Mouse (Mus musculus) embryonic facial prominence, embryonic 13.5 days (tissue): ENCODE results near the gene Acoxl. TPM values are rescaled to one million over a fixed set of nuclear protein-coding genes. Genes with fewer than 3 reads are reported as not detected.

Experiments used
- ATAC-seq: fragments of 200-750 bp; cut with Nextera tagmentation; 2 replicates; pipeline ENCODE4 v1.8.0; 2017; ENCODE audit warnings: low read depth; ENCODE audit not compliant: insufficient number of reproducible peaks, insufficient read depth, low FRiP score, low TSS enrichment
- H3K27ac ChIP-seq: fragments of 300-500 bp; sonication (generic); 2 replicates; pipeline ENCODE4 v1.5.1; 2015; ENCODE audit warnings: moderate library complexity, mild to moderate bottlenecking, inconsistent platforms
- H3K27me3 ChIP-seq: fragments of 300-500 bp; sonication (generic); 2 replicates; pipeline ENCODE4 v1.6.1; 2015; ENCODE audit warnings: mild to moderate bottlenecking, inconsistent platforms
- H3K36me3 ChIP-seq: fragments of 300-500 bp; sonication (generic); 2 replicates; pipeline ENCODE4 v1.6.1; 2015; ENCODE audit warnings: mild to moderate bottlenecking, inconsistent platforms
- H3K4me1 ChIP-seq: fragments of 300-500 bp; sonication (generic); 2 replicates; pipeline ENCODE4 v1.6.1; 2015; ENCODE audit warnings: inconsistent platforms
- H3K4me2 ChIP-seq: fragments of 300-500 bp; sonication (generic); 2 replicates; pipeline ENCODE4 v1.6.1; 2015; ENCODE audit warnings: moderate library complexity, mild to moderate bottlenecking, inconsistent platforms
- H3K4me3 ChIP-seq: fragments of 300-500 bp; sonication (generic); 2 replicates; pipeline ENCODE4 v1.5.1; 2015; ENCODE audit warnings: mild to moderate bottlenecking, inconsistent platforms
- H3K9ac ChIP-seq: fragments of 300-500 bp; sonication (generic); 2 replicates; pipeline ENCODE4 v1.6.1; 2015; ENCODE audit warnings: mild to moderate bottlenecking, inconsistent platforms
- H3K9me3 ChIP-seq: fragments of 300-500 bp; sonication (generic); 2 replicates; pipeline ENCODE4 v1.6.1; 2016; ENCODE audit warnings: inconsistent platforms
- WGBS: fragments of 180-500 bp; shearing (Covaris S2); methylation state at CpG from one replicate; pipeline ENCODE4 v1.1.7; 2015; ENCODE audit warnings: mixed read lengths; 5-methylcytosine and 5-hydroxymethylcytosine counted together
- polyA plus RNA-seq: library from polyadenylated mRNA; unstranded; fragments of >200 nt; fragmentation: Nextera tagmentation; extraction: Ambion mirVana; gene quantifications from 2 replicates; pipeline ENCODE4 v1.2.1, GENCODE M21; 2015

Acoxl gene
- polyA plus RNA-seq, 1 experiment from 2014 or later = not detected

GRCm38 (mm10) chr2:128008662-128009423 is 170.2 kb downstream of the Acoxl start:
- no peak for ATAC-seq
- WGBS = 89% methylated on average over 17 of the region's 17 CpGs
- 0 out of 2 replicates have a peak, but pooled peaks cover 1% of the 10 kb centered on the region for H3K4me1 ChIP-seq
- H3K9me3 ChIP-seq = no peaks in the 10 kb centered on the region
- no peaks in the 10 kb centered on the region for H3K27me3 ChIP-seq
- no peak overlapping the region for H3K4me2 ChIP-seq
- H3K9ac ChIP-seq = no peak overlapping the region
- H3K27ac ChIP-seq = no peak overlapping the region
- no peak overlapping the region for H3K4me3 ChIP-seq
- H3K36me3 ChIP-seq = no peaks in the 10 kb centered on the region

GRCm38 (mm10) chr2:128014613-128015012 is 175.9 kb downstream of the Acoxl start:
- no peaks in the 10 kb centered on the region for H3K9me3 ChIP-seq
- 48% methylated on average over 2 of the region's 2 CpGs for WGBS
- no peak overlapping the region for H3K9ac ChIP-seq
- no peaks in the 10 kb centered on the region for H3K27me3 ChIP-seq
- H3K4me3 ChIP-seq = no peak overlapping the region
- H3K4me1 ChIP-seq = no peaks in the 10 kb centered on the region
- no peaks in the 10 kb centered on the region for H3K36me3 ChIP-seq
- H3K27ac ChIP-seq = no peak overlapping the region
- no peak overlapping the region for H3K4me2 ChIP-seq
- ATAC-seq = no peak

DNA sequence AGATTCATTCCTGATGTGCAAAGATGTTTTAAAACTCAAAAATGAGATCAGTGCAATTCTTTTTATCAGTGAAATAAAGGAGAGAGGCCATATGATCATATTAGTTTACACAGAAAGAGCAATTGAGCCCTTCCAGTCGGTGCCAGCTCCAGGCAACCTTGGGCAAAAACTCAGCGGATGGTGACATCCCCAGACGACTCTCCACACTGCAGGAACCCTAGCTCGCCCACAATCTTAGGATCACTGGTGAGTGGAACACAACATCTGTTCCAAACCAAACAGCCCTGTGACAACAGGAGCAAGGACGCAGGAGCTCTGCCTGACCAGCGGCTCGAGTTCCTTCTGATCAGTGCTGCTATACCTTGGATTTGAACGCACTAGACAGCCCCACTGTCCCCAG is 176.9 kb downstream of the Acoxl start:
- no peak overlapping the region for H3K4me3 ChIP-seq
- no peaks in the 10 kb centered on the region for H3K9me3 ChIP-seq
- no peak overlapping the region for H3K4me2 ChIP-seq
- 0 out of 2 replicates have a peak, but pooled peaks cover 3% of the 10 kb centered on the region for H3K4me1 ChIP-seq
- H3K36me3 ChIP-seq = no peaks in the 10 kb centered on the region
- H3K27ac ChIP-seq = no peak overlapping the region
- no peak overlapping the region for H3K9ac ChIP-seq
- no peak for ATAC-seq
- H3K27me3 ChIP-seq = no peaks in the 10 kb centered on the region
- WGBS = 76% methylated on average over 8 of the region's 8 CpGs

DNA sequence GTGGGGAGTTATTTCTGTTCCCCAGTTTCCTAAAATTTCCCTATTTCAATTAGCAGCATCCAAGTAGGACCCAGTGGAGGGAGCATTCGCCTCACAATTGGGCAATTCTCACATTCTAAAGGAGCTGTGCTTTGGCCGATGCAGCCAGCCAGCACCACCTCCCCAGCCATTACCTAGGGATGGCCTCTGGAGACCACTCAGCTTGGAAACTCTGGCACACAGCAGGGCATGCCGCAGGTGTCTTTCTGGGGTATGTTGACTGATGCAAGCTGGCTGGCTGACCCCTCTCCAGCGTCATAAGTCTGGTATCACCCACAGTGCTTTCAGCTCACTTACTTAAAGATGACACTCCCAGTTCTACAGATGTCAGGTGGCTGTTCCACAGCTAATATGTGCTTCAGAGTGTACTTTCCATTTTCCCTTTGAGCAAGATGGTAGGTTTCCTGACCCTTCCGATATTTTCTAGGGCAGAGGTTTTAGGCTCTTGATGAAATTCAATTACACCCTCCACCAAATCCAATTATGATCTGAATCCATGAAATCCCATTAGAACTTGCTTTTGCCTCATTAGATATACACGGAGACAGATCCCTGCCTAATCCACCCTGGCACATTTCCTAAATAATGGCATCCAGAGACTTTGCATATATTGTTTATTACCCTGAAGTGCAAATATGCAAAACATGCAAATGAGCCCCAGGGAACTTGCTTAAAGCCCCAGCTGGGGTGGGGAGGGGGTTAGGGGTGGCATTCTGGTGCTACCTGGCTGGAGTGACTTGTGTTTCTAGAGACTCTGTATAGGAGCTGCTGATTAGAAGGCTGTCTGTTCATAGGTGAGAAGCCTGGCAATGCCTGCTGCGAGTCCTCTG is 181.6 kb downstream of the Acoxl start:
- Histone ChIP-seq H3K9ac (no peak overlapping the region), H3K4me1 (0 out of 2 replicates have a peak, but pooled peaks cover 3% of the 10 kb centered on the region), H3K9me3 (no peaks in the 10 kb centered on the region), H3K27me3 (no peaks in the 10 kb centered on the region), H3K27ac (no peak overlapping the region), H3K4me2 (no peak overlapping the region), H3K4me3 (no peak overlapping the region), H3K36me3 (no peaks in the 10 kb centered on the region)
- WGBS = 32% methylated on average over 7 of the region's 7 CpGs
- ATAC-seq = no peak

- Histone ChIP-seq H3K4me1 (0 out of 2 replicates have a peak, but pooled peaks cover 3% of the 10 kb centered on the region), H3K9me3 (no peaks in the 10 kb centered on the region), H3K27me3 (no peaks in the 10 kb centered on the region), H3K4me2 (no peak overlapping the region), H3K36me3 (no peaks in the 10 kb centered on the region), H3K27ac (no peak overlapping the region), H3K9ac (no peak overlapping the region), H3K4me3 (no peak overlapping the region)
- ATAC-seq = no peak
These were observed 182.2 kb downstream of the Acoxl start for GRCm38 (mm10) chr2:128020908-128021193.

- H3K4me2 ChIP-seq = no peak overlapping the region
- 87% methylated on average over 2 of the region's 2 CpGs for WGBS
- 0 out of 2 replicates have a peak, but pooled peaks cover 3% of the 10 kb centered on the region for H3K4me1 ChIP-seq
- H3K4me3 ChIP-seq = no peak overlapping the region
- no peaks in the 10 kb centered on the region for H3K27me3 ChIP-seq
- H3K9ac ChIP-seq = no peak overlapping the region
- ATAC-seq = no peak
- no peak overlapping the region for H3K27ac ChIP-seq
- H3K36me3 ChIP-seq = no peaks in the 10 kb centered on the region
- H3K9me3 ChIP-seq = no peaks in the 10 kb centered on the region
These were observed 185.2 kb downstream of the Acoxl start for GRCm38 (mm10) chr2:128023855-128024254.

- Histone ChIP-seq H3K4me2 (no peak overlapping the region), H3K27me3 (no peaks in the 10 kb centered on the region), H3K9me3 (no peaks in the 10 kb centered on the region), H3K27ac (no peak overlapping the region), H3K4me1 (no peaks in the 10 kb centered on the region), H3K4me3 (no peak overlapping the region), H3K9ac (no peak overlapping the region), H3K36me3 (no peaks in the 10 kb centered on the region)
- WGBS = 80% methylated on average over 12 of the region's 12 CpGs
- ATAC-seq = no peak
These were observed 189.0 kb downstream of the Acoxl start for GRCm38 (mm10) chr2:128027696-128028095.

DNA sequence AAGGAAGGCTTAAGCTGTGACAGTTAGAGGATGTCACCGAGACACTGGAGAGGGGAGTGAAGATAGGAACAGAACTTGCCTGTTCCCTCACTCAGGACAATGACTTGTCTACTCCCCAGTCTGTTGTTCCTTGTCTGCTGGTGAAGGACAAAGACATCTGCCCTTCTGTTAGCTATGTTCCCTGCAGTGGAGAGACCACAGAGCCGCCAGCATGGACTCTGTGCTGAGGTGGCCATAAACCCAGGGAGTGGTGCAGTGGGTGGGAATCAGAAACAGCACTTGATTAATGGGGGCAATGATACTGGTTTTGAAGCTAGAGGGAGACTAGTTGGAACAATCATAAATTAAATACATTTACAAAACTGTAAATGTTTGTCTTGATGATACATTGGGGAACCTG is 191.3 kb downstream of the Acoxl start:
- Histone ChIP-seq H3K4me3 (no peak overlapping the region), H3K27ac (no peak overlapping the region), H3K9ac (no peak overlapping the region), H3K36me3 (no peaks in the 10 kb centered on the region), H3K9me3 (no peaks in the 10 kb centered on the region), H3K27me3 (no peaks in the 10 kb centered on the region), H3K4me1 (no peaks in the 10 kb centered on the region), H3K4me2 (no peak overlapping the region)
- 76% methylated on average over 2 of the region's 2 CpGs for WGBS
- ATAC-seq = no peak

GRCm38 (mm10) chr2:128032111-128032510 is 193.4 kb downstream of the Acoxl start:
- 25% methylated on average over 4 of the region's 4 CpGs for WGBS

DNA sequence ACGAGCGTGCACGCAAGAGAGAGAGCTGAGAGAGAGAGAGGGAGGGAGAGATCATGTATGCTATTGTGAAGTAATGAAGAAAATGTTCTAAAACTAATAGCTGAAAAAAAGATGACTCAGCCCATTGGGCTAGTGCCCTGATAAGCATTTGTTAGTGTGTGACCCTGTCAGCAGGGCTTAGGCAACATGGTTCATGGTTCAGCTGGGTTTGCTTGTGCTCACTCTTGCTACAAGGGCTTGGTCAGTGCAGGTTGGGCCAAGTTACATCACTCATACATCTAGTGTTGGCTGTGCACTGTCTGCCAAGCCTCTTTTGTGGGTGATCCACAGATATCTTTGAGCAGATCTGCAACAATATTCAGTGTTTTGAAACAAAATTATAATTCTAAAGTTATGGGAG is 194.8 kb downstream of the Acoxl start:
- WGBS = 56% methylated on average over 3 of the region's 3 CpGs

More at GRCm38 (mm10) chr2:128032111-128032510, 193.4 kb downstream of the Acoxl start:
- no peak overlapping the region for H3K4me2 ChIP-seq
- no peaks in the 10 kb centered on the region for H3K9me3 ChIP-seq
- no peak overlapping the region for H3K9ac ChIP-seq
- H3K27me3 ChIP-seq = no peaks in the 10 kb centered on the region
- no peaks in the 10 kb centered on the region for H3K4me1 ChIP-seq
- no peak overlapping the region for H3K4me3 ChIP-seq
- H3K36me3 ChIP-seq = no peaks in the 10 kb centered on the region
- H3K27ac ChIP-seq = no peak overlapping the region
- no peak for ATAC-seq

DNA sequence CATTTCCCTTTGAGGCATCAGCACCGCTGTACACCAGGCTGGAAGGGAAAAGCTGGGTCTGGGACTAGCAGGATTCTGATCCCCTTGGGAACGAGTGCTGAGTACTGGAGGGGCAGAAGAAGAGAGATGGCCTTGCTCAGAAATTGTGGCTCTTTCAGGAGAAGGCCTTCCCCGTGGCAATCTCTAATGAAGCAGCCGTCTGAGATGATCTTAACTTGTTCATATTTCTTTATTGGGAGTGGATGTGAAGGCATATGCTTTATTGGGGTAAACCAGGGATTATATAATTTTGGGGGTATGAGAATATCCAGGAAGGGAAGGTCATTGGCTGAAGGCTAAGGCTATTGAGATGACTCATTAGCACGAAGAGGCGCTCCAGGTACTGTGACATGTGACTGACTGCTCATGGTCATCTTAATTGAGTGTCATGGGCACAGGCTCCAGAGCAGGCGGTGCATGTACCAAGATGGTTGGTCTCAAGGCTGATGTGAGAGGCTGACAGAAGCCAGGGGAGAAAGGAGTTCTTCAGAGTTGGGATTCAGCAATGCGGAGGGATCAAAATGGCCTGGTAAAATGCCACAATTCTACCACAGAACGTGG is 195.5 kb downstream of the Acoxl start:
- Histone ChIP-seq H3K4me1 (no peaks in the 10 kb centered on the region), H3K4me3 (no peak overlapping the region), H3K9ac (no peak overlapping the region), H3K9me3 (0 out of 2 replicates have a peak, but pooled peaks cover 4% of the 10 kb centered on the region), H3K36me3 (no peaks in the 10 kb centered on the region), H3K27ac (no peak overlapping the region), H3K27me3 (no peaks in the 10 kb centered on the region), H3K4me2 (no peak overlapping the region)
- 89% methylated on average over 9 of the region's 9 CpGs for WGBS
- no peak for ATAC-seq

More for the DNA sequence above, 194.8 kb downstream of the Acoxl start:
- Histone ChIP-seq H3K4me3 (no peak overlapping the region), H3K27me3 (no peaks in the 10 kb centered on the region), H3K4me2 (no peak overlapping the region), H3K36me3 (no peaks in the 10 kb centered on the region), H3K4me1 (no peaks in the 10 kb centered on the region), H3K27ac (no peak overlapping the region), H3K9me3 (no peaks in the 10 kb centered on the region), H3K9ac (no peak overlapping the region)
- ATAC-seq = no peak
